Mouse (Mus musculus) left cerebral cortex, postnatal 36 days (tissue): ENCODE results near the gene Laptm4a. TPM values are rescaled to one million over a fixed set of nuclear protein-coding genes. Genes with fewer than 3 reads are reported as not detected.
"Not testable (repeated sequence)": the region's sequence is repeated elsewhere in the genome, so short reads cannot be mapped to it uniquely, and the experiment has no call there.

Experiments
- DNase-seq, 2 experiments: peaks; one replicate each; pipeline ENCODE4 v3.0.0; 2021 to 2022; ENCODE audit warnings: low spot score in 2 of 2, mixed read lengths in 1 of 2
- intact Hi-C: fragments of 180-260 bp; cut with DNase I; formaldehyde crosslinking; loops from one replicate; pipeline ENCODE4 v1.15.1; 2025
- total RNA-seq, 2 experiments: library from RNA; stranded (reverse); gene quantifications; 2 replicates each; pipeline ENCODE4 v1.2.3; 2021

Laptm4a gene
- total RNA-seq, 2 experiments from 2014 or later, result 169 to 179 TPM

DNA sequence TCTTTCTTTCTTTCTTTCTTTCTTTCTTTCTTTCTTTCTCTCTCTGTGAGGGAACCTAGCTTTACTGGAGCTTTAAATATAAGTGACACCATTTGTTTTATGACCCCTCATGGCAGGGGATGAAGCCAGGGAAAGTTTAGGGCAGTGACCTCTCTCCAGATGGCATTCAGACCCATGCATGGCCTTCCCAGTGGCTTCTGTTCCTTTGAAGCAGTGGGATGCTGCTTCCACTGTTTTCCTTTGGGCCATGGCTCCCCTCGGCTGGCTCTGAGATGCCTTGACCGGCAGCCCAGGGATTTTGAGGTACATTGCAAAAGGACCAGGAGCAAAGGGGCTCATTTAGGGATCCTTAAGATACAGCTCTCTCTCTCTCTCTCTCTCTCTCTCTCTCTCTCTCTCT, 19.5 kb upstream of the Laptm4a start:
- intact Hi-C loops, result no loop called here

GRCm38 (mm10) chr12:8902479-8902878, 19.0 kb upstream of the Laptm4a start:
- DNase-seq, result no peak
- intact Hi-C loops, result no loop called here

More for the DNA sequence above, 19.5 kb upstream of the Laptm4a start:
- no peak for DNase-seq

- intact Hi-C loops, result no loop called here
- no peak for DNase-seq
Observed at GRCm38 (mm10) chr12:8912860-8913685, 8.4 kb upstream of the Laptm4a start.

DNA sequence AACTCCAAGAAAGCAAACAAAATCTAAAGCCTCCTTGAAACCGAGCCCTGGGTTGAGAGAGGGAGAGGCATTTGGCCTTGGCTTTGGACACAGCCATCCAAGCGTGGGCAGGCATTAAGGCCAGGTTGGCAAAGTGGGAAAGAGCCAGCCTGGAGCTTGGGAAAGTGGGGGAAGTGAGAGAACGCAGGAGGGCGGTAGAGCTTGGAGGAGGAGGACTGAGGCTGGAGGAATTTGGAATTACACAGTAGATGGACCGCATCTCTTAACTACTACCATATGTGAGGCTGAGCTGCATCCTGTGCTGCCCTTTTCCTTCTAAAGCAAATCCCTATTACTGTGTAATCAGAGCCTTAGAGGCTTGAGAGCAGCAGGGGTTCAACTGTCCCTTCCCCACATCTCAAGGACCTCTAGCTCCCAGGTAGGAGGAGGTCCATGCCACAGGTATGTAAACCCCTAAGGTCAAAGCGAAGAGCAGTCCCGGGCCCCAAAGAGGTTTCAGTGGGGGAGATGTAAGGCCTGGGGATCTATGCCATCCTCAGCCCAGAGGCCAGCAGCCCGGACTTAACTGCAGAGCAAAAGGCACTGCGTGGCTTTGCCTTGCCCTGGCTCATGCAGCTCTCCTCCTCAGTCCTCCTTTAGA, 7.6 kb upstream of the Laptm4a start:
- intact Hi-C loops, result no loop called here
- DNase-seq, result no peak

DNA sequence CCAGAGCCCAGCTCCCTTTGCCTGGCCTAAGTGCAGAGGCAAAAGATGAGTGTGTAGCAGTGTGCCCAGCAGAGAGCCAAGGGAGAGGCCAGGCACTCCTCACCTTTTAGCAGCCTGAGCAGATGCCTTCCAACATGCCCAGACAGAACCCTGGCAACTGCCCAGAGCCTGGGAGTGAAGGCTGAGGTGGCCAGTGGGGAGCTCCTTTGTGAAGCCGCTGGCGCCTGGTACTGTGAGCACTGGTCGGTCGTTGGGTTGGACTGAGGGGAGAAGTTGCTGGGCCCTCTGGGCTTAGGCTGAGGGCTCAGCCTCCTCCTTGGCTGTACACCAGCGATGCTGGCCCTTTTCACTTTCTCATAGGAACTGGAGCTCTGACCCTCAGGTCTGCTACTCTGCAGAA, 5.1 kb upstream of the Laptm4a start:
- peak in 1 of 2 experiments; percentile 12 for DNase-seq
- intact Hi-C loops, result no loop called here

- no peak for DNase-seq
- intact Hi-C loops, result no loop called here
Observed at GRCm38 (mm10) chr12:8919231-8919630, 2.2 kb upstream of the Laptm4a start.

DNA sequence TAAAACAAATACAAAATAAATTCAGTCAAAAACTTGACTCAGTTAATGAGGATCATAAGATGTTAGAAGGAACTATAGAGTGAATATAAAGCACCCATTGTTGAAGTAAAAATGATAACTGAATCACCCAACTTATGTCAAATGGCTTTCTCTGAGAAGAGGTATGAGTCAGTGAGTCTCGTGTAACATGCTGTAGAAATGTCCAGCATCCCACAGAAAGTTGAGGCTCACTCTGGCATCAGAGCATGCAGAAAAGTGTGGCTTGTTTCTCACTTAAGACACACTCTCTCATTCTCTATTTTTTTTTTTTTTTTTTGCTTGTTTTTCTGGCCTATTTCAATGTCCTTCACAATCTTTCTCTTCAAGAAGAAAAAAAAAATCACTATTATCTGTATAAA, 469 bp upstream of the Laptm4a start:
- DNase-seq, result no peak
- intact Hi-C loops, result loop anchor here (5.0 kb wide), 1 partner anchor 249 kb away; the partner anchor contains the start of gene Pum2

- intact Hi-C loops, result loop anchor here (2.0 to 5.0 kb wide), 2 partner anchors 52 to 250 kb away; partner anchors contain the start of gene Pum2
Observed at GRCm38 (mm10) chr12:8922369-8923124, 1.1 kb downstream of the Laptm4a start.

DNA sequence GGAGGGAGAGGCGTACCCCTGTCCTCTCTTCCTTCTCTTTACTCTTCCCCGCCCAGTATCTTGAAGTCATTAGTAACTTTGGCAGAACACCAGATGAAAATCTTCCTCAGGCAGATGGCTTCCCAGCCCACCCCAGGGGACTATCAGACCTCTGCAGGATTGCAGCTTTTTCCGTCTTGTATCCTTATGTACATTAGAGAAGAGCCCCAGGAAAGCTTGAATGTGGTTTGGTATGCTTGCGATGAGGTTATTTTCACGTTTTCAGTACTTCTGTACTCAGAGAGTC, 1.6 kb downstream of the Laptm4a start:
- intact Hi-C loops, result loop anchor here (2.0 to 5.0 kb wide), 2 partner anchors 52 to 251 kb away; partner anchors contain the start of gene Pum2
- DNase-seq, result no peak

More at GRCm38 (mm10) chr12:8922369-8923124, 1.1 kb downstream of the Laptm4a start:
- DNase-seq, result no peak

DNA sequence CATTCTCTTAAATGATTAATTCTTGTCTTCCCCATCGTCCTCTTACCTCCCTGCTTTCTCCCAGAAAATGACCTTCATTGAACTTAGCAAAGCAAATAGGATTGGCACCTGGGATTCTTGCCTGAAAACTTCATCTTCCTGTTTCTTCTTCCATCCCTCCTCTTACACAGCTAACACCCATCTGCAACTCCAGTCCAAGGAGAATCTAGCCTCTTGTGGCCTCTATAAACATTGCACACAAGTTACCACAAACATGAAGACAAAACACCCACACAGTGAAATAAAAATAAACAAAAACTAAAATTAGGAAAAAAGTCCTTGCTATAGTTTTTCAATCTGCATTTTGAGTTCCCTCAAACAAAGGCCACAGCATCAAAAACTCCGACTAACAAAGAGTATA, 2.1 kb downstream of the Laptm4a start:
- intact Hi-C loops, result loop anchor here (2.0 to 5.0 kb wide), 2 partner anchors 51 to 251 kb away; partner anchors contain the start of gene Pum2
- DNase-seq, result no peak

GRCm38 (mm10) chr12:8927652-8928051, 6.2 kb downstream of the Laptm4a start:
- DNase-seq, result no peak
- intact Hi-C loops, result no loop called here

GRCm38 (mm10) chr12:8928766-8929165, 7.3 kb downstream of the Laptm4a start:
- DNase-seq, result no peak
- intact Hi-C loops, result no loop called here

- intact Hi-C loops, result no loop called here
- DNase-seq, result no peak
Observed at GRCm38 (mm10) chr12:8931083-8931482, 9.6 kb downstream of the Laptm4a start.

GRCm38 (mm10) chr12:8935349-8935748, 13.9 kb downstream of the Laptm4a start:
- intact Hi-C loops, result no loop called here
- DNase-seq, result no peak

- DNase-seq, intact Hi-C loops: not testable (repeated sequence)
Observed at GRCm38 (mm10) chr12:8936210-8936609, 14.7 kb downstream of the Laptm4a start.

- DNase-seq, result no peak
- intact Hi-C loops, result no loop called here
Observed at GRCm38 (mm10) chr12:8939490-8939889, 18.0 kb downstream of the Laptm4a start.

DNA sequence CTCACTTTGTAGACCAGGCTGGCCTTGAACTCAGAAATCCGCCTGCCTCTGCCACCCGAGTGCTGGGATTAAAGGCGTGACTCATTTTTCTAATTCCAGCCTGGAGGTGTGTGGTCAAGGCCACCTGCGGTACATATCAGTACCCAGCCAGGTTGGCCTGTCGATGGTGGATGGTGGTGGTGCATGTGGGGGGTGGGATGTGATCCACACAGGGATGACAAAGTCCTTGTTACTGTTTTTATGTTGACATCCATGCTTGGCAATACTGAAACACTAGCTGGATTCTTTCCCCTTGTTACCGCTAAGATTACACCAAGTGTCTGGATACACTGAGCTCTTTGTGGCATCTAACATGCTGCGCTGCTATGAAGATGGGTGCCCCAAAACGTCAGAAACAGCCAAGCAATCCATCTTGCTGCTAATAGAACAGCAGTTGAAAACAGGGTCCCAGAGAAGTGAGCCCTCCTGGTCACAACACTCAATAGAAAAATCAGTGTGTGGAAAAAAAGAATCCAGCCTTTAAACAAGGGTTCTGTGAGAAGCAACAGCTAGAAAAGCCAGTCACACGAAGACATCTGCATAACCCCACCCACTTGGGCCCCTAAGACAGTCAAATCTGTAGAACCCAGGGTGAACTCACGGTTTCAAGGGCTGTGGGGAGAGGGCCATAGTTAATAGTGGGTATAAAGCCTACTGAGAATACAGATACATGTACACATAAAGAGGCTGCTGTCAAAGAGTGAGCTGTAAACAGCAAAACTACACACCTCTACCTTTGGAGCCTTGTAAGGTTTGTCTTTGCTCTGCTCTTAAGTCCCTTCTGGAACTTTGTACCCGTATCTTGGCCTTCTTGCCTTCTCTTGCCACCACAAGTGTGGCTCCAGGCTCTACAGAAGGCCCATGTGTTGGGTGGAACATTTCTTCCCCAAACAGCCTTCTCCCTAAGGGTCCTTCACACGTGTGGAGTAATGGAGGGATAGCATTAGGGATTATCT, 18.8 kb downstream of the Laptm4a start:
- DNase-seq, result no peak
- intact Hi-C loops, result no loop called here

- intact Hi-C loops, result no loop called here
Observed at GRCm38 (mm10) chr12:8941131-8941615, 19.7 kb downstream of the Laptm4a start.

More at GRCm38 (mm10) chr12:8941131-8941615, 19.7 kb downstream of the Laptm4a start:
- DNase-seq, result no peak
